Mouse (Mus musculus) regulatory T cell (primary cell): ENCODE results near the gene Cldn15.
"Not testable (repeated sequence)": the region's sequence is repeated elsewhere in the genome, so short reads cannot be mapped to it uniquely, and the experiment has no call there.

Source experiments
- in situ Hi-C: fragments of 300-600 bp; cut with MboI, MseI; formaldehyde crosslinking; loops from one replicate; pipeline ENCODE4 v1.15.1; 2025; ENCODE audit warnings: high pct_unique_total_duplicates

The Cldn15 gene

DNA sequence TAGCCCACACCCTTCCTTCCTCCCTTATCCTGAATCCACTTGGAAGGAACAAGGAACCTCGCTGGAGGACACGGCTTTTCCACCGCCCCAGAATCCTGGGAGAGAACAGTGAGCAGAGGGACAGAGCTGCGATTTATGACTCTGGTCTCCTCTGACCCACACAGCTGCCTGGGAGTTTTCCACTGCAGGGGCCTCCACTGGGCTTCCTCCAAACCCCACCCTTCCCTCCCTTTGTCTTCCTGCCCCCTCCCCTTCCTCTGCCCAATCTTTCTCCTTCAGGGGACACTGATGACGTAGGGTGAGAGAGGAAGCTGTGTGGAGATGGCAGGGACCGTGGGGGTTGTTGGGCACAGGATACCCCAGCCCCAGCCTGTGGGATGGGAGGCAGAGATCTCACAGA lies at the start of gene Cldn15:
Gene Cldn15 (plus strand): TSS at position 286 of the 400 bp plus-strand sequence.
- in situ Hi-C loops, result no loop called here

DNA sequence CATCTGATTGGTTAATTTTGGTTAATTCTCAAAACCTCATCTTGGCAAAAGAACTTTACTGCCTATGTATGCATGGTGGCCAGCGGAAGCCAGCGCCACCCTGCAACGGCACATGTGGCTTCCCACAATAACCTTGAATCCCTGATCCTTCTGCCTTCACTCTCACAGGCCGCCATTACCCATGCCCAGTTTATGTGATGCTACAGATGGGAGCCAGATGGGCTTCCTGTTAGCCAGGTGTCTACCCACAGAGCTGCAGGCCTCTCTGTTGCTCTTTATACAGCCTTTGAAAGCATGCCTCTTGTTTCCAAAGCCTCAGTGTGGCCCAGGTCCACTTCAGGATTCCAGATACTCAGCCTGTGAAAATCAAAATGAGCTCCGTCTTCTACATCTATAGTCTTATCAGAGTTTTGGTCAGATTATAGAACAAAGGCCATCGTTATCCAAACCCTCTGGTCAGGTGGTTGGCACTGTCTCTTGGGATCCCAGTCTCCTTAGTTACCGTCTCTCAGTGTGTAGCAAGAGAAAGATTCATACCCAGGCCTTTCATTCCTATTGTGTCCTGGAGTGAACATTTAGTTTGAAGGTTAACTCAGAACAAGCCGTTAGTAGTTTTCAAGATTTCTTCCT lies 48.7 kb upstream of the Cldn15 start:
- in situ Hi-C loops, result loop anchor here (10.0 kb wide), 1 partner anchor 347 kb away; no protein-coding TSS in a partner anchor

DNA sequence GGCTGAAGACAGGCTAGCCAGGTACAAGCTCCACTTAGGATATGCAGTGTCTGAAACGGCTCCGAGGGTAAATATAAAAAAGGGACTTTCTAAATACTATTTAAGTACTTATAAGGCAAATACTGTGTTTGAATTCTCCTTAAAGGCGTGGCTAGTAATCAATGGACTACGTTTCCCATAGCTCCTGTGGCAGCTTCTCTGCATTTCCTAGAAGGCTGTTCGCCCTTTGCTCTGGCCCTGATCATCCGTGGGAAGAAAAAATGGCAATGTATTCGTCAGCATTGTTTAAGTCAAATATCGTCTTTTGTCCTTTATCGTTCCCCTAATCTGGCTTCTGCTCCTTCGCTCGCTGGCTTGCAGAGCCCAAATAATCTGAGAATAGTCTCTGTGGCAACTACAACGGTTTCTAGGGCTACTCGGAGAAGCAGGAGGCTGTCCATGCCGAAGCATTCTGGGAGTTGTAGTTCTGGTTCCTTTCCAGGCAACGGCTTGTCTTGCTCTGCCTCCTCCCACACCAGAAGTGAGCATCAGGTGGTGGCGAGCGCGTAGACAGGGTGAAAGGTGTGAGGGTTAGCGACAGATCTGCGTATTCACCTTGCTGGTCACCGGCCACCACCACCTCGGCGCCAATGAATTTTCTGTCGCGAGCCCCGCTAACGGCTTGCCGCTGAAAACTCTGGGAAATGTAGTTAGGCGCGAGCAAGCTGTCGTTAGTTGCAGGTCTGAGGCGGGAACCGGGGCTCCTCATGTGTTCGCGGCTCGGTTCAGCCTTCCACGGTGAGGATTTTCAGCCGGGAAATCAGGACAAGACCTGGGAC lies 47.6 kb upstream of the Cldn15 start:
- in situ Hi-C loops, result loop anchor here (10.0 kb wide), 1 partner anchor 346 kb away; no protein-coding TSS in a partner anchor

DNA sequence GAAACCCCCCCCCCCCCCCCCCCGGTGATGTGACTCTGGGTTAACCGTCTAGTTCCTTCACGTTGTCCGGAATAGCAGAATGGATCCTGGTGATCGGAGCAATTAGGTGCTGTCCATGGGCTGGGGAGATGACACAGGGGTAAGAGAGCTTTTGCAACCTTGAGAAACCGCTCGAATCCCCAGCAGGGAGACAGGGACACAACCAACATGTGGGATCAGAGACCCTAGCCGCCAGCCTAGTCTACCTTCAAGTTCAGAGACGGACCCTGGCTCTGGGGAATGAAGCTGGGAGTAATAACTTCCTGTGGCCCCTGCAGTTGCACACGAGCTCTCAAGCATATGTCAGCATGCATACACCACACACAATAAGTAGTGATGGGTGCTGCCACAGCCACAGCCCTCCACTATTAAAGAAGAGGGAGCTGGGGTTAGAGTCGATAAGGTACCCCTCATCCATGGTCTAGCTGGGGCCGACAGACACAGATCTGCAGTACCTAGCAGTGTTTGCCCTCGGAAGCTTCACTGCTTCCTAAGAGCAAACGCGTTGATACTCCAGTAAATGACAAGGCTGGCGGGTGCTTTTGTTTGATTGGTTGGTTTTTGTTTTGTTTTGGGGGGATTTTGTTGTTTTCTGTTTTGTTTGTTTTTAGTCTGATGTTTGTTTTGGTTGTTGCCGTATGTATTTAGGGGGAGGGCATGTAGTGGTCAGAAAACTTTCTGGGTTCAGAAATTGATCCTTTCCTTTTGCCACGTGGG lies 46.7 kb upstream of the Cldn15 start:
- in situ Hi-C loops, result loop anchor here (10.0 kb wide), 3 partner anchors 55 to 345 kb away; partner anchors contain the start of gene Trim56

DNA sequence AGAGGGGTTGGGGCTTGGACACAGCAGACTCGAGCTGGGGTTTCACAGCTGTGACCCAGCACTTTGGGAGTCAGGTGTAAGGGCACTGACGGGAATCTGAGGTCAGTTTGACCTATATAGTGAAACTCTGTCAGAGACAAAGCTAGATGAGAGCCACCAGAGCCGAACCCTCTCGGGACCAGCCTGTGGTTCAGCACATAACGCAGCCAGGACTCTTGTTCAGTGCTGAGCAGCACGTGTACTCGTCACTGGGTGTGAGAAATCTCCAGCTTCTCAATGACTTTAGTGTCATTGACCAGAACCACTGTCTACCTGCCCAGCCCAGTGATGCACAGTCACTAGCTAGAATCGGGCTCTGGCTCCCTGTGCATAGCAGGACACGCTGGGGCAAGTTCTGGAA lies 43.6 kb upstream of the Cldn15 start:
- in situ Hi-C loops, result loop anchor here (10.0 kb wide), 2 partner anchors 52 to 192 kb away; partner anchors contain the start of gene Trim56

DNA sequence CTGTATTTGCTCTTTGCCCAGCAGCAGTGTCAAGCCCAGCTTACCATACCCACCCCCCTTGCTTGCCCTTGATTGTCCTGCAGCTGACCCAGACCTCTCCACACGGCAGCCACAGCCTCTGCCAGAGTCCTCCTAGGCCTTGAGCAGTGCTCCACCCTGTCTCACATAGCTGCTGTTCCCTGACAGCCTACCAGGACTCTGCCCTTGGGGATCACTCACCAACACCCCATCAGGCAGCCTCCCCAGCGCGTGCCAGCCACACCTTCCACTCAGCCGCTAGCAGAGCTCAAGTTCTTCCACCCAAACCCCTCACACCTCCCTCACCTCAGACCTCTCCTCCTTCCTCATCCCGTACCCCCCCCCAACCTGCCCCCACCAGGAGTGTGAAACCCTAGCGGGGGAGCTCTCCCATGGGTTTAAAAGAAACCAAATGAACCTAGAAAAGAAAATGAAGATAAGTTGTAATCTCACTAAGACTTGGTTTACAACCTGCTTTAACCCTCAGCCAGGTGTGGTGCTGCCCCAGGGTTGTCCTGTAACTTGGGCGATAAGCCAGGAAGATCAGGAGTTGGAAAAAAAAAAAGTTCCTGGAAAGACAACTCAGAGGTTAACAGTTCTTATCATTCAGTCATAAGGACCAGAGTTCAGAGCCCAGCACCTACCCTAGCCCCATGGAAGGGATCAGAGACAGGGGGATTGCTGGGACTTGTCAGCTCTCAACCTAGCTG lies 42.5 kb upstream of the Cldn15 start:
- in situ Hi-C loops, result loop anchor here (10.0 kb wide), 2 partner anchors 51 to 191 kb away; partner anchors contain the start of gene Trim56

DNA sequence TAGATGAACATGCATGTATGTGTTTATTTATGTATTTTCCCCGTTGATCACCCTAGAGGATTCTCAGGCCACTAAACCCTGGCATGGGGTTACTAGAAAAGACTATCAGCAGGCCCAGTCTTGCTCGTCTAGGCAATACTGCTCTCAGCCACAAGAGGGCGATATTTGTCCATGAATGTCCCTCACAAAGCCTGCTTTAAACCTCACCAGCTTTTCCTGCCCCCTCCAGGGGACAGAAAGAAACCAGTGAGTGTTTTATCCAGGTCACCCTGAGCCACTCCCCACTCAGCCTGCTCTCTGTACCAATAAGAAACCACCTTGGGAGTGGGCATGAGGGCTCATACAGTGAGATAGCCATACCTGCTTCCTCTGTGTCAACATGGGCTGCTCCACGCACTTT lies 37.3 kb upstream of the Cldn15 start:
- in situ Hi-C loops, result loop anchor here (10.0 kb wide), 2 partner anchors 46 to 186 kb away; partner anchors contain the start of gene Trim56

DNA sequence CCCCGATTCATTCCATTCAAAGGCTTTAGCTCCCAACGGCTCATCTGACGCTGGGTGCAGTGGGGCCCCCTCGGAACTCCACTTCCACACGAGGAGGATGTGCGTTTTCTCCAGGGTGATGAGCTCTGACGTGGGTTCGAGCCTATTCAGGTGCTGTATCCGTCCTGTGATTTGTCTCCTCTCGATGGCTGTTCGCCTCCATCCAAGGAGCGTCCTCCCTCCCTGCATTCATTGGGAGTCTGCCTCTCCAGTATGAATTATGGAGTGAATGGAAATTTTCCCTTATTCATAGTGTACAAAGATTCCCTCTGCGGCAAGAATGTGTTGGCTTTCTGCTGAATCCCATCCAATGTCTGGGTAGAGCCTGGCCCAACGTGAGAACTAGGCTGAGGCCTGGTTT lies 34.5 kb upstream of the Cldn15 start:
- in situ Hi-C loops, result no loop called here

DNA sequence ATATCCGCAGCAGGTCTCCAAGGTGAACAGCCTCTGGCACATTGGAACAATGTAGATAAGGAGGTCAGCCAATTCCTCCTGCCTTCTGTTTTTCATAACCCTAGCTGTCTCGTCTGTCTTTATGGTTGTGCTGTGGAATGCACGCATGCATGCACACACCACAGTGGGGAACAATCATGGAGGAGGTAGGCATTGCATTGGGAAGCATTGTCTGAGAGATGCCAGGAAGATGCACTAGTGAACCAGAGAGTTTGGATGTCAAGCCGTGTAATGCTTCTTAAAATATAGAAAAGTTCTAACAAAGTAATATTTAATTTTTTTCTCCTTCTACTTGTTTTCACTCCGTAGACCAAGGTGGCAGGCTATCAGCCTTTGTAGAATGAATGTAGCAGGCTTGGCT lies 33.5 kb upstream of the Cldn15 start:
- in situ Hi-C loops, result no loop called here

DNA sequence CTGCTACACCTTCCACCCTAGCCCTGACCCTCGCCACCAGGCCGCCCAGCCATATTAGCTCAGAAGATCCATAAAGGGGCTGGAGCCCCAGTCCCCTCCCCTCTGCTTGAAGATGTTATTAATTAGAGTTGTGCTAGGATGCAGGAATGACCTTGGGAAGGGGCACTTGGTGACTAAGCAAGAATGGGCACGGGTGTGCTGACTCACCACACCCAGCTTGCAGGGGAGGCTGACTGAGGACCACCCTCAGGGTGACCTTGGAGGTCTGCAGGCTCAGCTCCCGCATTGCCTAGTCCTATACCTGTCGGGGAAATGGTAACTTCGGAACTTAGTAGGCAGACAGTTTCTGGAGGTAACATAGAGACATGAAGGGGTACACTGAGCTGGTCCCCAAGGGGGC lies 32.5 kb upstream of the Cldn15 start:
- in situ Hi-C loops, result no loop called here

DNA sequence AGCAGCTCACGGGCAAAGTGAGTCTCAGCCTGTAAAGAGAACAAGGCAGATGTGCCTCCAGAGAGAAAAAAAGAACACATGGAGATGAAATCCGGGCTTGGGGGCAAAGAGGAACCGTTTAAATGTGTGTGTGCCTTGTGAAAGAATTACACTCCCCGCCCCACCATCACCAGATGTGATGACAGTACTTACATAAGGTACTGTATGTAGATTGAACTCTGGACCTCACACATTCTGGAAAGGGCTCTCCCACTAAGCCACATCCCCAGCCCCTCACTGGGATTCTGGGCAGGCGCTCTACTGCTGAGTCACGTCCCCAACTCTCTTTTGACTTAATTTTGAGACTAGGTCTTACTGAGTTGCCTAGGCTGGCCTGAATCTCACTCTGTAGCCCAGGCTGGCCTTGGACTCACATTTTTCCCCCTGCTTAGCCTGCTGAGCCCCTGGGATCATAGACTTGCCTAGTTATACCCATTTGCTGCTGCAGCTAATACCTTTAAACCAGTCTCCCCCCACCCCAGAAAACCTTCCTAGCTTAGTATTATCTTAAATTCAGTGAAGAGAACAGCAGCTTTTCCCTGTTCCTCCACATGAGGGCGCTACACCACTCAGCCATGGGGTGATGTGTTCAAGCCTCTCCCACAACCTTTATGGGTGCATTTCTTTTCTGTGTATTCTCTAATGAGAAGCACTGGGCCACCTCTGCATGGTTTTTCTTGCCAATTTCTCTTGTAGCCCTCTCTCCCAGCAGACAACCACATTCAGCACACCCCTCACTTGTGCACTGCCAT lies 30.3 kb upstream of the Cldn15 start:
- in situ Hi-C loops, result no loop called here

DNA sequence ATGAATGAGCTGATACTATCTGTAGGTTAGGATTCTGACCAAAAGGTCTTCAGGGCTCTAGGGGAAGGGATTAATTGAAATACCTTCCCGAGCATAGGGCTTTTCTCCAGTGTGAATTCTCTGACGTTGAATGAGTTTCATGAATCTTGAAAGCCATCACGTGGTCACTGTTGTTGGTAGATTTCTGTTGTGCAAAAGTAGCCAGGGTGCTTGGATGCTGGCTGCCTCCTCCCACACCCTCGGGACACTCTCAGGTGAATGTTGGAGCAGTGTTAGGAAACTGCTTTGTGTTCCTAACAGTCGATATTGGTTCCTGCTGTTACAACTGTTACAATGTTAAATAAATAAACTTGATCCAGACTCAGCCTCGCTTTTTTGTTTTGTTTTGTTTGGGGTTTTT lies 29.7 kb upstream of the Cldn15 start:
- in situ Hi-C loops, result no loop called here

DNA sequence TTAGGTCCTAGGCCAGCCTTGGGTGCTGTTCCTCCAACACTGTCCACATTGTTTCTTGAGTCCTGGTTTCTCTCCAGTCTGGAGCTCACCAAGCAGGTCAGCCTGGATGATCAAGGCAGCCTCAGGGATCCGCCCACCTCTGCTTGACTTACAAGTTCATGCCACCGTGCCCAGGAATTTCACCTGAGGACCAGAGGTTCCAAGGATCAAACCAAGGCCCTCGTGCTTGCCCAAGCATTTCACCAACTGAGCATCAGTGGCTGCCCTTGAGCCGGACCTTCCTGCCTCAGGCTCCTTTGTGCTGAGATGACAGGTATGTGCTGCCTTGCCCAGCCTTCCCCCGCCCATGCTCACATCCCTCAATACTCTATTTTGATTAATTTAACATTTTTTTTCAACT lies 28.8 kb upstream of the Cldn15 start:
- in situ Hi-C loops, result no loop called here

DNA sequence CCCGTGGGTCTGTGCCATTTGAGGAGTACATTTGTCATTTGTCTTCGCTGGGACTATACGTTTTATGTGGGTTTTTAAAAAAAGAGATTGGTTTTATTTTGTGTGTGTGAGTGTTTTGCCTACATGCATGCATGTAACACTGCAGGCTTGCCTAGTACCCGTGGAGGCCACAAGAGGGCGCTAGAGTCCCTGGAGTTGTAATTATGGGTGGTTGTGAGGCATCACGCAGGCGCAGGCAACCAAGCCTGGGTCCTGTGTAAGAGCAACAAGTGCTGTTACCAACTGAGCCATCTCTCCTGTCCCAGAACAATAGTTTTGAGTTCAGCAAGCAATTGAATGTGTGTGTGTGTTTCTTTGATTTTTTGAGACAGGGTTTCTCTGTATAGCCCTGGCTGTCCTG lies 27.1 kb upstream of the Cldn15 start:
- in situ Hi-C loops, result no loop called here

DNA sequence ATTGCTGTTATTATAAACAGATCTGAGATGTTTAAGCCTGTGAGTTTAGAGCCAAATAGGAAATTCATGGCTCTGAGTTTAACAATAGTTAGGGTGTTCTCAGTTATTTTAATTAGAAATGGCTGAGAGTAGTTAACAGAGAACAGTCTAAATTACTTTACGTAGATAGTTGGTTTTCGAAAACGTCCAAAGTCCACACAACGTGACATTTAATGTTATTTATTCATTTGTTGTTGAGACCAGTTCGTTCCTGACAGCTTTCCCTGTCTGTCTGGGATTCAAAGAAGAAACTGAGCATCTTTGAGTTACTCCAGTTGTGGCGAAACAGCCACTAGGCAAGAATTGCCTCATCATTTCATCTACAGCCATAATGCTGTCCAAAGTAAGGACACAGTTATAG lies 26.4 kb upstream of the Cldn15 start:
- in situ Hi-C loops, result not testable (repeated sequence)

DNA sequence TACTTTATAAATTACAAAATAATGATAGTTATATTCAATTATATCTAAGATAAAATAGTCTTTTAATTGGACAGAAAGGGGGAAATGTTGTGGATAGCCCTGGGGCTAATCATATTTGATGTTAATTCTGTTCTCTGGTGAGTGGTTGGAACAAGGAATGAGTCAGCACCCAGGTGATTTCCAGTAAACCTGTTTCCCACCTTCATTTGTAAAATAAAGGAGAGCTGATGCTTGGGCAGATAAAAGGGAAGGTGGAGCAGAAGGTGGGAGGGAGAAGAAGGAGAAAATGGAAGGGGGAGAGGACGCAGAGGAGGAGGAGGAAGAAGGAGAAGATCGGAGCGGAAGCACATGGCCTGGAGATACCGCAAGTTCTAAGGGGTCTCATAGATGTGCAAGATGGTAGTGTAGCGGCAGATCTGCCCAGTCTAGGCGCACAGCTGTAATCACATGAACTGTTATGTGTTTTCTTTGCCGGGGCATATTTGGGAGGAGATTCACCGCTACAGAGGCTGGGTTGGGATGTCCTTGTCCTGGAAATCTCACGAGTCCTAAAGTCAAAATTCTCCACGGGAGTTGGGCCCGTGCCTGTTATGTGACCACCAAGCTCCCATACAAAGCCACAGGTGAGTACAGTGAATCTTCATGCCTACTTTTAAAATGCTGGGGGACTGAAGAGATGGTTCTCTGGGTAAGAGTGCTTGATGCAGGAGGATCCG lies 25.4 kb upstream of the Cldn15 start:
- in situ Hi-C loops, result no loop called here

DNA sequence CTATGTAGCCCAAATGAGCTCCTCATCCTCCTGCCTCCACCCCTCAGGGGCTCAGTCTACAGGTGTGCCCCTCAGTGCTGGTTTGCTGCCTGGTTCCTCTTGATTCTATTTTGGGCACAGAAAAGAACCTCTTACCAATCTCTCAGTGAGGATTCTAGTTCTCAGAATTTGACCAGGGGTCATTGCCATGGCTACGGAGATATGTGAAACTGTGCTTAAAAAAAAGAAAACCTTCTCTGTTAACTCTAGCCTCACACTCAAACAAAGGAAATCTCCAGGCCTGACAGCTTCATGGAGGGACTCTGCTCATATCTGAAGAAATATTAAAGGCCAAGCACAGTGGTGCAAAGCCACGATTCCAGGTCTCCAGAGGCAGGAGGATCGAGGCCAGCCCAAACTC lies 23.6 kb upstream of the Cldn15 start:
- in situ Hi-C loops, result no loop called here

DNA sequence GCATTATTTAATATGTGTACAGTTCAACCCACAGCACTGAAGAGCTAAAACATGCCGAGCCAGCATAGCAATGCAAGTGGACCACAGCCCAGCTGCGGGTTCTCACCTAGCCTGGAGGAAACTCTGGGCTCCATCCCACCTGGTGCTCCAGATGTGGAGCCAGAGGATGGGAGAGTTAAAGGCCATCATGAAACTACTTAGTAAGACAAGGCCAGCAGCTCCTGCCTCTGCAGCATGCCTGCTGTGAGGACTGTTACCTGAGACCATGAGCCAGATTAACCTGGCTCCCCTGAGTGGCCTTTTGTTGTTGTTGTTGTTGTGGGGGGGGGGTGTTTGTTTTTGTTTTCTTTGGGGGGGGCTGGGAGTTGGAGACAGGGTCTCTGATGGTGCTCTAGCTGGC lies 23.0 kb upstream of the Cldn15 start:
- in situ Hi-C loops, result no loop called here

DNA sequence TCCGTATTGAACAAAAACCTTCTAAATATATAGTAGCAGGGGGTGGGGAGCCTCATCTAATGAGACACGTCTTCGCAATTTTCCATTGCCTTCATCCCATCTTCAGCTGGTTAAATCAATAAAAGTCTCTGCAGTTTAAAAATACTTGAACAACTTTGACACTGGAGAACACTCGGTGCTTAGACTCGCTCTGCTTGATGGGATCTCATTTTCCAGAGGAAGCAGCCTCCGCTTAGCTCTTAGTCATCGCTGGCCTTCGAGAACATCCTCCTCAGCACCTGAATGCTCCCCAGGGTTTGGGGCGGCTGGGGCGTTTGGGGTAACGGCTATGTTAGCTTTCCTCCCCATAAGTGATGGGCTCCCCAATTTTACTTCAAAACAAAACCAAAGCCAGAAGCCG lies 21.3 kb upstream of the Cldn15 start:
- in situ Hi-C loops, result no loop called here

DNA sequence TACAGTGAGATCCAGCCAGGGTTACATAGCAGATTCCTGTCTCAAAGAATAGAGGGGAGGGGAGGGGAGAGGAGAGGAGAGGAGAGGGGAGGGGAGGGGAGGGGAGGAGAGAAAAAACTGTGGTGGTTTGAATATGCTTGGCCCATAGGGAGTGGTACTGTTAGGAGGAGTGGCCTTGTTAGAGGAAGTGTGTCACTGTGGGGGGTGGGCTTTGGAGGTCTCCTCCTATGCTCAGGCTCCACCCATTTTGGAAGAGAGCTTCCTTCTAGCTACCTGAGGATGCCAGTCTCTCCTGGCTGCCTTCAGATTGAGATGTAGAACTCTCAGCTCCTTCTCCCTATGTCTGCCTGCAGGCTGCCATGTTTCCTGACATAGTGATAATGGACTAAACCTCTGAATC lies 18.5 kb upstream of the Cldn15 start:
- in situ Hi-C loops, result no loop called here
